Comparison of ENCODE assay signal across 18 mouse cellular contexts in genomic region chr14:66472537-66473250, GRCm38 (mm10).
DNase-seq lines count a peak whose midpoint lies in the region; ATAC-seq and TF ChIP-seq lines count a peak whose summit lies in the region.
"Had no signal": no experiment of that assay in that cellular context is flagged by ENCODE, and none has a peak within 500 bp of the region (broad histone marks: within the 10 kb centered on the region; RNA-seq: fewer than 3 reads in every experiment).

No protein-coding gene starts in this region.

- no peak overlapping the region for H3K4me3 ChIP-seq in limb, embryonic 14.5 days (replicated peaks; ENCODE audit: low read length)
- H3K4me3 ChIP-seq: heart, embryonic 13.5 days; hindbrain, embryonic 15.5 days; kidney, embryonic 15.5 days; layer of hippocampus, adult 2 months; liver, embryonic 13.5 days had no signal

- no peak overlapping the region for H3K9ac ChIP-seq in limb, embryonic 14.5 days (ENCODE audit: low read depth, low read length, severe bottlenecking)
- H3K9ac ChIP-seq: heart, embryonic 13.5 days; hindbrain, embryonic 15.5 days; kidney, embryonic 15.5 days; liver, embryonic 13.5 days had no signal

- H3K9me3 ChIP-seq in limb, embryonic 14.5 days (ENCODE audit: control insufficient read depth, low read length) = no peaks in the 10 kb centered on the region
- H3K9me3 ChIP-seq: heart, embryonic 13.5 days; hindbrain, embryonic 15.5 days; kidney, embryonic 15.5 days; liver, embryonic 13.5 days had no signal

- H3K4me2 ChIP-seq in limb, embryonic 14.5 days (replicated peaks; ENCODE audit: low read depth, low read length, severe bottlenecking) = no peak overlapping the region
- H3K4me2 ChIP-seq: heart, embryonic 13.5 days; hindbrain, embryonic 15.5 days; kidney, embryonic 15.5 days; liver, embryonic 13.5 days had no signal

- ATAC-seq in frontal cortex, adult (ENCODE audit: low TSS enrichment) = peak; percentile 76
- ATAC-seq in limb, embryonic 14.5 days (ENCODE audit: low FRiP score, low read depth) = no peak
- ATAC-seq: forebrain, embryonic 16.5 days; lung, postnatal 0 days had no signal

- no peaks in the 10 kb centered on the region for H3K36me3 ChIP-seq in limb, embryonic 14.5 days (ENCODE audit: control insufficient read depth, insufficient read depth, low read length)
- H3K36me3 ChIP-seq: heart, embryonic 13.5 days; hindbrain, embryonic 15.5 days; kidney, embryonic 15.5 days; liver, embryonic 13.5 days had no signal

- 0 out of 2 replicates have a peak overlapping the region, but pooled peaks have one; percentile 14 for H3K27ac ChIP-seq in limb, embryonic 14.5 days (replicated peaks; ENCODE audit: low read depth, low read length)
- H3K27ac ChIP-seq: heart, embryonic 13.5 days; hindbrain, embryonic 15.5 days; kidney, embryonic 15.5 days; layer of hippocampus, adult 2 months; liver, embryonic 13.5 days had no signal

- H3K27me3 ChIP-seq in limb, embryonic 14.5 days (ENCODE audit: control insufficient read depth, insufficient read depth, low read length) = no peaks in the 10 kb centered on the region
- H3K27me3 ChIP-seq: heart, embryonic 13.5 days; hindbrain, embryonic 15.5 days; kidney, embryonic 15.5 days; liver, embryonic 13.5 days had no signal

- no peaks in the 10 kb centered on the region for H3K4me1 ChIP-seq in limb, embryonic 14.5 days (ENCODE audit: control insufficient read depth, insufficient read depth, low read length)
- H3K4me1 ChIP-seq: heart, embryonic 13.5 days; kidney, embryonic 15.5 days; liver, embryonic 13.5 days had no signal

- WGBS in limb, embryonic 14.5 days = 58% methylated on average over 5 of the region's 5 CpGs

- no peak for DNase-seq in frontal cortex, postnatal 10 days (ENCODE audit: low spot score in 2 of 2)
- DNase-seq in retina, postnatal 1 day = peak; percentile 59
- DNase-seq in retina, embryonic 14.5 days (ENCODE audit: low spot score) = no peak
- DNase-seq in limb, embryonic 14.5 days (ENCODE audit: low spot score) = no peak
- DNase-seq in cerebellum, adult 9-11 months = no peak
- no peak for DNase-seq in cerebellum, postnatal 25 days
- DNase-seq in layer of hippocampus, adult 8-10 months (ENCODE audit: low spot score in 2 of 2) = no peak
- DNase-seq: cerebellum, adult 9-10 months; gastrocnemius, postnatal 25 days; liver, embryonic 13.5 days; thymus, postnatal 4 days had no signal

- no peak for TF ChIP-seq POLR2A in limb, embryonic 14.5 days (IDR thresholded peaks at IDR 0.05; ENCODE audit: borderline replicate concordance, extremely low read depth, insufficient read depth, insufficient read length)
